Mouse (Mus musculus): ENCODE measurements at regions not wholly inside any gene's neighbourhood (a gene's known extent, or its start where the extent isn't known, plus 50 kb on each side); places are given as distances from the start of the nearest gene placed in this dataset.

- DNase-seq (ENCODE audit: low read depth, low spot score): no peak
These were observed 233.5 kb downstream of the Irs2 start for GRCm38 (mm10) chr8:10774778-10775177.

- peak; percentile 83 for DNase-seq (ENCODE audit: low read depth, low spot score)
These were observed 240.1 kb downstream of the Irs2 start for GRCm38 (mm10) chr8:10768181-10768580.

- no peak for DNase-seq (ENCODE audit: low read depth, low spot score)
These were observed 244.4 kb downstream of the Irs2 start for GRCm38 (mm10) chr8:10763907-10764306.

GRCm38 (mm10) chr8:10761694-10762305 lies 246.5 kb downstream of the Irs2 start:
- no peak for DNase-seq (ENCODE audit: low read depth, low spot score)

- peak; percentile 22 for DNase-seq (ENCODE audit: low read depth, low spot score)
These were observed 247.2 kb downstream of the Irs2 start for GRCm38 (mm10) chr8:10760851-10761693.

- DNase-seq (ENCODE audit: low read depth, low spot score): no peak
These were observed 248.0 kb downstream of the Irs2 start for GRCm38 (mm10) chr8:10760231-10760630.

GRCm38 (mm10) chr8:10758151-10758550 lies 250.1 kb downstream of the Irs2 start:
- DNase-seq (ENCODE audit: low read depth, low spot score): no peak

- no peak for DNase-seq (ENCODE audit: low read depth, low spot score)
These were observed 253.3 kb downstream of the Irs2 start for GRCm38 (mm10) chr8:10754986-10755308.

GRCm38 (mm10) chr8:10754232-10754985 lies 253.8 kb downstream of the Irs2 start:
- DNase-seq (ENCODE audit: low read depth, low spot score): no peak

GRCm38 (mm10) chr8:10753056-10753455 lies 255.2 kb downstream of the Irs2 start:
- DNase-seq (ENCODE audit: low read depth, low spot score): peak; percentile 23

GRCm38 (mm10) chr8:10747150-10747549 lies 261.1 kb downstream of the Irs2 start:
- no peak for DNase-seq (ENCODE audit: low read depth, low spot score)

GRCm38 (mm10) chr8:10743241-10743640 lies 265.0 kb downstream of the Irs2 start:
- DNase-seq (ENCODE audit: low read depth, low spot score): no peak

- DNase-seq (ENCODE audit: low read depth, low spot score): no peak
These were observed 267.4 kb downstream of the Irs2 start for GRCm38 (mm10) chr8:10740837-10741236.

GRCm38 (mm10) chr8:10738486-10739081 lies 269.7 kb downstream of the Irs2 start:
- no peak for DNase-seq (ENCODE audit: low read depth, low spot score)

GRCm38 (mm10) chr8:10734746-10735145 lies 273.5 kb downstream of the Irs2 start:
- no peak for DNase-seq (ENCODE audit: low read depth, low spot score)

- no peak for DNase-seq (ENCODE audit: low read depth, low spot score)
These were observed 284.9 kb downstream of the Irs2 start for GRCm38 (mm10) chr8:10723332-10723731.

- DNase-seq (ENCODE audit: low read depth, low spot score): no peak
These were observed 285.5 kb downstream of the Irs2 start for GRCm38 (mm10) chr8:10722742-10723141.

GRCm38 (mm10) chr8:10722342-10722741 lies 285.9 kb downstream of the Irs2 start:
- no peak for DNase-seq (ENCODE audit: low read depth, low spot score)

GRCm38 (mm10) chr8:10721146-10721862 lies 287.0 kb downstream of the Irs2 start:
- no peak for DNase-seq (ENCODE audit: low read depth, low spot score)

- no peak for DNase-seq (ENCODE audit: low read depth, low spot score)
These were observed 287.9 kb downstream of the Irs2 start for GRCm38 (mm10) chr8:10720398-10720797.

- no peak for DNase-seq (ENCODE audit: low read depth, low spot score)
These were observed 288.8 kb downstream of the Irs2 start for GRCm38 (mm10) chr8:10719411-10719810.

All from ZHBTc4 (cell line).